Mouse (Mus musculus) spleen, adult 12 weeks (tissue): ENCODE results near the gene Fam229a.

Experiments
- DNase-seq: peaks from one replicate; pipeline ENCODE4 v3.0.0; 2022; ENCODE audit warnings: low spot score

Fam229a gene

GRCm38 (mm10) chr4:129495672-129496562 is 4.9 kb downstream of the Fam229a start:
- DNase-seq = no peak

GRCm38 (mm10) chr4:129496631-129497030 is 5.6 kb downstream of the Fam229a start:
- DNase-seq = no peak

- no peak for DNase-seq
Measured at GRCm38 (mm10) chr4:129498941-129499340, 8.0 kb downstream of the Fam229a start.

GRCm38 (mm10) chr4:129500017-129500416 is 9.0 kb downstream of the Fam229a start:
- DNase-seq = no peak

GRCm38 (mm10) chr4:129500607-129501566 is 9.9 kb downstream of the Fam229a start:
- no peak for DNase-seq

GRCm38 (mm10) chr4:129502327-129502888 is 11.4 kb downstream of the Fam229a start:
- no peak for DNase-seq

- DNase-seq = no peak
Measured at GRCm38 (mm10) chr4:129502901-129503444, 12.0 kb downstream of the Fam229a start.

GRCm38 (mm10) chr4:129505511-129505910 is 14.5 kb downstream of the Fam229a start:
- DNase-seq = no peak

- no peak for DNase-seq
Measured at GRCm38 (mm10) chr4:129507434-129508236, 16.6 kb downstream of the Fam229a start.

GRCm38 (mm10) chr4:129508237-129508515 is 17.2 kb downstream of the Fam229a start:
- no peak for DNase-seq

- no peak for DNase-seq
Measured at GRCm38 (mm10) chr4:129508834-129509600, 18.0 kb downstream of the Fam229a start.

GRCm38 (mm10) chr4:129509650-129510049 is 18.7 kb downstream of the Fam229a start:
- no peak for DNase-seq

GRCm38 (mm10) chr4:129510723-129511412 is 19.9 kb downstream of the Fam229a start:
- DNase-seq = no peak

GRCm38 (mm10) chr4:129511413-129512096 is 20.6 kb downstream of the Fam229a start:
- no peak for DNase-seq

GRCm38 (mm10) chr4:129513086-129513767 is 22.2 kb downstream of the Fam229a start, which contains the start of gene Marcksl1:
Gene Marcksl1 (plus strand): TSS chr4:129513581.
- DNase-seq = peak; percentile 65

- DNase-seq = no peak
Measured at GRCm38 (mm10) chr4:129513891-129514290, 22.9 kb downstream of the Fam229a start.

GRCm38 (mm10) chr4:129514300-129514898 is 23.4 kb downstream of the Fam229a start:
- peak; percentile 37 for DNase-seq

- no peak for DNase-seq
Measured at GRCm38 (mm10) chr4:129516925-129517324, 25.9 kb downstream of the Fam229a start.
